8 mouse cellular contexts compared by ENCODE assay signal in genomic region chr8:89007114-89007513, GRCm38 (mm10). TPM values are rescaled to one million over a fixed set of nuclear protein-coding genes. Genes with fewer than 3 reads are reported as not detected.
A peak's percentile ranks its signal among the peaks of the same experiment; 100 is the strongest.
DNase-seq lines count a peak whose midpoint lies in the region; ATAC-seq and TF ChIP-seq lines count a peak whose summit lies in the region.
"Had no signal": no experiment of that assay in that cellular context is flagged by ENCODE, and none has a peak within 500 bp of the region (broad histone marks: within the 10 kb centered on the region; RNA-seq: fewer than 3 reads in every experiment).

No protein-coding gene starts in this region.

- no peaks in the 10 kb centered on the region for H3K36me3 ChIP-seq in embryonic facial prominence, embryonic 14.5 days (ENCODE audit: control insufficient read depth, insufficient read depth, low read length)
- no peaks in the 10 kb centered on the region for H3K36me3 ChIP-seq in kidney, postnatal 0 days (ENCODE audit: insufficient read depth, low read length)
- H3K36me3 ChIP-seq in midbrain, embryonic 15.5 days (replicated peaks), result no peaks in the 10 kb centered on the region

- no peak overlapping the region for H3K9ac ChIP-seq in embryonic facial prominence, embryonic 14.5 days (ENCODE audit: low read depth, low read length)
- H3K9ac ChIP-seq in kidney, postnatal 0 days (ENCODE audit: low read depth, low read length), result no peak overlapping the region
- H3K9ac ChIP-seq in midbrain, embryonic 15.5 days, result peak overlapping the region; percentile 1; the same call in 1 of the 2 replicates

- WGBS in embryonic facial prominence, embryonic 14.5 days, result 6% methylated on average over 8 of the region's 8 CpGs
- WGBS in kidney, postnatal 0 days, result 2% methylated on average over 8 of the region's 8 CpGs
- WGBS in midbrain, embryonic 15.5 days, result 1% methylated on average over 8 of the region's 8 CpGs

- no peak for TF ChIP-seq POLR2A in brain, embryonic 14.5 days (IDR thresholded peaks at IDR 0.05; ENCODE audit: borderline replicate concordance, extremely low read depth, insufficient read depth, insufficient read length, poor library complexity, severe bottlenecking)

- 0 out of 2 replicates have a peak, but pooled peaks have one; percentile 41 for ATAC-seq in embryonic facial prominence, embryonic 14.5 days (ENCODE audit: low read depth)
- ATAC-seq in kidney, postnatal 0 days (replicated peaks; ENCODE audit: low FRiP score, low read depth), result 0 out of 2 replicates have a peak, but pooled peaks have one; percentile 26
- ATAC-seq in midbrain, embryonic 15.5 days (replicated peaks), result peak; percentile 56; the same call in 1 of the 2 replicates
- ATAC-seq in megakaryocyte, adult 5-6 weeks (ENCODE audit: poor library complexity, severe bottlenecking), result no peak

- no peaks in the 10 kb centered on the region for H3K4me1 ChIP-seq in embryonic facial prominence, embryonic 14.5 days (ENCODE audit: control insufficient read depth, insufficient read depth, low read length)
- 0 out of 2 replicates have a peak, but pooled peaks cover 5% of the 10 kb centered on the region for H3K4me1 ChIP-seq in kidney, postnatal 0 days (replicated peaks; ENCODE audit: insufficient read depth, low read length)
- peaks cover 17% of the 10 kb centered on the region for H3K4me1 ChIP-seq in midbrain, embryonic 15.5 days

- H3K9me3 ChIP-seq in embryonic facial prominence, embryonic 14.5 days (ENCODE audit: control insufficient read depth, low read length), result no peaks in the 10 kb centered on the region
- no peaks in the 10 kb centered on the region for H3K9me3 ChIP-seq in kidney, postnatal 0 days (replicated peaks; ENCODE audit: low read length)
- H3K9me3 ChIP-seq in midbrain, embryonic 15.5 days, result no peaks in the 10 kb centered on the region

- no peak overlapping the region for H3K4me3 ChIP-seq in embryonic facial prominence, embryonic 14.5 days (ENCODE audit: low read depth, low read length)
- H3K4me3 ChIP-seq in kidney, postnatal 0 days (replicated peaks; ENCODE audit: low read depth, low read length), result no peak overlapping the region
- peak overlapping the region; percentile 50 for H3K4me3 ChIP-seq in midbrain, embryonic 15.5 days

- no peak overlapping the region for H3K27ac ChIP-seq in embryonic facial prominence, embryonic 14.5 days (replicated peaks; ENCODE audit: low read depth, low read length)
- no peak overlapping the region for H3K27ac ChIP-seq in kidney, postnatal 0 days
- H3K27ac ChIP-seq in midbrain, embryonic 15.5 days, result no peak overlapping the region

- peak overlapping the region; percentile 64 for H3K4me2 ChIP-seq in embryonic facial prominence, embryonic 14.5 days (ENCODE audit: low read depth, low read length)
- peak overlapping the region; percentile 89 for H3K4me2 ChIP-seq in kidney, postnatal 0 days (ENCODE audit: low read length)
- H3K4me2 ChIP-seq in midbrain, embryonic 15.5 days, result peak overlapping the region; percentile 97

- peaks cover 51% of the 10 kb centered on the region for H3K27me3 ChIP-seq in embryonic facial prominence, embryonic 14.5 days (replicated peaks; ENCODE audit: control insufficient read depth, insufficient read depth, low read length)
- no peaks in the 10 kb centered on the region for H3K27me3 ChIP-seq in kidney, postnatal 0 days (ENCODE audit: insufficient read depth, low read length)
- peaks cover 16% of the 10 kb centered on the region; the same call in 1 of the 2 replicates for H3K27me3 ChIP-seq in midbrain, embryonic 15.5 days (replicated peaks)

- TF ChIP-seq CTCF in brain, embryonic 14.5 days (IDR thresholded peaks at IDR 0.05; ENCODE audit: borderline replicate concordance, extremely low read depth, insufficient read depth, insufficient read length), result no peak
- no peak for TF ChIP-seq CTCF in kidney, postnatal 0 days (IDR thresholded peaks at IDR 0.05; ENCODE audit: low read depth)

- peak; percentile 69 for DNase-seq in brain, embryonic 14.5 days (ENCODE audit: low read depth)
- DNase-seq in embryonic facial prominence, embryonic 14.5 days (ENCODE audit: low spot score), result peak; percentile 48
- no peak for DNase-seq in kidney, postnatal 0 days (ENCODE audit: low spot score)
- no peak for DNase-seq in frontal cortex, postnatal 36 days (ENCODE audit: low spot score in 2 of 2)
- no peak for DNase-seq in adrenal gland, postnatal 14 days
- DNase-seq: lung, postnatal 36 days had no signal

RNA-seq across cellular contexts. Expression of gene Sall1, which starts 36.8 kb away (rescaled TPM):
- polyA plus RNA-seq in brain, embryonic 14.5 days (2012; rRNA removed), result 23.3 TPM in 2 replicates
- polyA plus RNA-seq in embryonic facial prominence, embryonic 14.5 days (2014; fragmentation: Nextera tagmentation; extraction: Ambion mirVana), result 1.2 and 1.3 TPM in 2 replicates
- 24.6 and 25.6 TPM in 2 replicates for polyA plus RNA-seq in kidney, postnatal 0 days (2015; fragmentation: Nextera tagmentation; extraction: Ambion mirVana)
- polyA plus RNA-seq in midbrain, embryonic 15.5 days (2015; fragmentation: Nextera tagmentation; extraction: Ambion mirVana), result 6.6 and 6.8 TPM in 2 replicates
- total RNA-seq in megakaryocyte, adult 5-6 weeks (2015), result not detected in 2 replicates
- total RNA-seq in megakaryocyte, adult 5-6 weeks (2017), result not detected in 2 replicates
- total RNA-seq in adrenal gland, postnatal 14 days (2021), result 0.26 and 2.9 TPM in 2 replicates

Comparison
In these comparisons a context has a peak if more than half of its experiments do, and no peak if none do; other contexts are left out.
1. DNase-seq: peak in brain, embryonic 14.5 days (single experiment) and embryonic facial prominence, embryonic 14.5 days (single experiment); none in kidney, postnatal 0 days (single experiment), frontal cortex, postnatal 36 days (0 of 2) and adrenal gland, postnatal 14 days (single experiment).
2. Peak in every context shown above with its lines, with median percentiles within 50 percentile points of each other: H3K4me2 ChIP-seq.